Mouse (Mus musculus): ENCODE results near the gene Tec. TPM values are rescaled to one million over a fixed set of nuclear protein-coding genes. Genes with fewer than 3 reads are reported as not detected.
A peak's percentile ranks its signal among the peaks of the same experiment; 100 is the strongest.

Tec gene
- polyA plus RNA-seq, 1 experiment from 2014 or later = 3.3 TPM

DNA sequence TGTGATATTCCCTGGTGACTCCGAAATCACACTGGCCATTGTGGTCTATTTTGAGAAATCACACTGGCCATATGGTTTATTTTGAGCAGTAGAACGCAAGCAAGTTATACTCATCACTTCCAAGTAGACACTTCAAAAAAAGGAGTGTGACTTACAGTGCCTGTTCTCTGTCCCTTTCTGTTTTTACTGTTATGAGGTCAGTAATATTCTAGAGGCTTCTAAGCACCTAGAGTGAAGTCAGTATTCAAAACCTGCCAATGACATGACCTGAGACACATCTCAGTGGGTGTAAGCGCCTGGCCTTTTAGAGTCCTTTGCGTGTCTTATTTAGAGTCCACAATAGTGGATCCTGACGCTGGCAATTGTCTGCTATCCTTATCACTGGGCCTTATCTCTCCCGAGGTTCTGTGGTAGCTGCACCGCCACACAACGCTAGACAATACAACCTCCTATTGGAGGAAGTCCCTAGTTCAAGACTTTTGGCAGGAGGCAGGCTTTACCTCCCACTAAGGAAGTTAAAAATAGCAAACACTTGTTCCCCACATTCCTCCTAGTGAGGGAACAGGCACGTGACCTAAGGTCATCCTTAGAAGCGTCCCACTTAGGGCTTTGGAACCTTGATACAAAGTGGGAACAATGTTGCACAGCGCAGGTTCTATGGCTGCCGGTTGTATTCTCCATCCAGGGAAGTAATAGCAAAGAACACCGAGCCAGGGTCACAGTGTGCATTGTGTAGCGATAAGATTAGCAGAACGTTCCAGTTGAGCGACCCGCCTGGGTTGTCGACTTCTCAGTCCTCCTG, 28.4 kb upstream of the Tec start:
- WGBS = 69% methylated on average over 18 of the region's 18 CpGs
- H3K36me3 ChIP-seq (ENCODE audit: control insufficient read depth, insufficient read depth, low read length) = no peaks in the 10 kb centered on the region
- H3K27me3 ChIP-seq (ENCODE audit: control insufficient read depth, insufficient read depth, low read length) = no peaks in the 10 kb centered on the region
- H3K4me1 ChIP-seq (ENCODE audit: control insufficient read depth, insufficient read depth, low read length) = no peaks in the 10 kb centered on the region
- H3K9me3 ChIP-seq (ENCODE audit: control insufficient read depth, low read length) = no peaks in the 10 kb centered on the region
- ATAC-seq (ENCODE audit: low FRiP score) (no peak), DNase-seq (ENCODE audit: low spot score, missing footprints) (no peak)
- no peak overlapping the region for H3K4me3 ChIP-seq (ENCODE audit: low read depth, low read length)
- H3K27ac ChIP-seq (ENCODE audit: low read depth, low read length) = no peak overlapping the region
- no peak overlapping the region for H3K4me2 ChIP-seq
- no peak overlapping the region for H3K9ac ChIP-seq (ENCODE audit: low read length)

DNA sequence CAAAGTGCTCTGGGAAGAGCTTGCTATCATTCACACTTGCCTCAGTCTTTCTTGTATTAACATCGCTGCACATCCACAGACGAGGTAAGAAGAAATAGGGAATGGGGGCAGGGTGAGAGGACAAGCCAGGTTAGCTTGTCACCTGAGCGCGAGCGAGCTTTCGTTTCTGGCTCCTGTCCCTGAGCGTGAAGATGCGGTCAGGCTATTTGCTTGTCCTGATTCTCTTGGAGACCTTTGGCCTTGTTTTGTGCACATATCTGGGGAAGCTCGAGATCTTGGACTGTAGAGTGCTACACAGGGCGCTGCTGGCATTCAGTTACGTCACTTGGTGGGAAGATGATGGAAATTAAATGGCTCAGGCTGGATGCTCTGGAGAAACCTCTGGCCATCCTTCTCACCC, 27.0 kb upstream of the Tec start:
- no peak overlapping the region for H3K9ac ChIP-seq (ENCODE audit: low read length)

DNA sequence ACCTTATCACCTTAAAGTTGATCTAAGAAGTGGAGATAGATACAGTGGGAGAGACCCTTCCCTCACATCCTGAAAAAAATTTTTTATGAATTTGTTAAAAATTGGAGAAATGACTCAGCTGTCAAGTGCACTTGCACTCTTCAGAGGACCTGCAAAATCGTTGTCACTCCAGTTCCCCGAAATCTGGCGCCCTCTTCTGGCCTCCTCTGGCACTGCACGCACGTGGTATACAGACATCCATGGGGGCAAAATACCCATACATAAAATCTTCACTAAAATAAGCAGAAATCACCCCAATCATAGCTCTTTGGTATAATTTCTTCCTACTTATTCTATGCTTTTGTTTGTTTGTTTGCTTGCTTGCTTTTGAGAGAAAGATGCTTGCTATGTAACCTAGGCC, 25.7 kb upstream of the Tec start:
- WGBS = 58% methylated on average over 5 of the region's 5 CpGs
- Histone ChIP-seq H3K27ac (ENCODE audit: low read depth, low read length) (no peak overlapping the region), H3K4me3 (ENCODE audit: low read depth, low read length) (no peak overlapping the region), H3K9me3 (ENCODE audit: control insufficient read depth, low read length) (no peaks in the 10 kb centered on the region), H3K4me2 (no peak overlapping the region), H3K9ac (ENCODE audit: low read length) (no peak overlapping the region), H3K36me3 (ENCODE audit: control insufficient read depth, insufficient read depth, low read length) (no peaks in the 10 kb centered on the region), H3K4me1 (ENCODE audit: control insufficient read depth, insufficient read depth, low read length) (no peaks in the 10 kb centered on the region), H3K27me3 (ENCODE audit: control insufficient read depth, insufficient read depth, low read length) (no peaks in the 10 kb centered on the region)
- ATAC-seq (ENCODE audit: low FRiP score) (no peak), DNase-seq (ENCODE audit: low spot score, missing footprints) (peak; percentile 89)

More for the DNA sequence above, 27.0 kb upstream of the Tec start:
- H3K27me3 ChIP-seq (ENCODE audit: control insufficient read depth, insufficient read depth, low read length) = no peaks in the 10 kb centered on the region
- DNase-seq (ENCODE audit: low spot score, missing footprints) (no peak), ATAC-seq (ENCODE audit: low FRiP score) (no peak)
- no peaks in the 10 kb centered on the region for H3K4me1 ChIP-seq (ENCODE audit: control insufficient read depth, insufficient read depth, low read length)
- WGBS = 93% methylated on average over 11 of the region's 11 CpGs
- H3K4me2 ChIP-seq = no peak overlapping the region
- H3K27ac ChIP-seq (ENCODE audit: low read depth, low read length) = no peak overlapping the region
- H3K4me3 ChIP-seq (ENCODE audit: low read depth, low read length) = no peak overlapping the region
- H3K36me3 ChIP-seq (ENCODE audit: control insufficient read depth, insufficient read depth, low read length) = no peaks in the 10 kb centered on the region
- no peaks in the 10 kb centered on the region for H3K9me3 ChIP-seq (ENCODE audit: control insufficient read depth, low read length)

DNA sequence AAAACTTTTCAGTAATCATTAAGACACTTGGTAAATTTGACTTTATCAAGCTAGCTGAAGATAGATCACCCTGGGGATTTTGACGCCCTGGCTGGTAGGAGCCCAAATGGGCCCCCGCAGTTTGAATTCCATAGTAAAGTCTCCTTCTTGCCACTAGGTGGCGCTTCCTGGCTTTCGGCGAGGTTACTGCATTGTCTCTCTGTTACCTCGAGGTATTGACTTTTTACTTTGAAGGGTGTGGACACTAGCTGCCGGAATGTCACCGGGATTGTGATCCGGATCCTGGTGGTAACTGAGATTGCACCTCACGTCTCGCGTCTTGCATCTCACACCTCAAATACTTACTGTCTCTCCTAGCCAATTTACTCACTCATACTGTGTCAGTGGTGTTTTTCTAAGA, 23.3 kb upstream of the Tec start:
- no peak overlapping the region for H3K4me2 ChIP-seq
- no peaks in the 10 kb centered on the region for H3K36me3 ChIP-seq (ENCODE audit: control insufficient read depth, insufficient read depth, low read length)
- H3K27ac ChIP-seq (ENCODE audit: low read depth, low read length) = no peak overlapping the region
- peak; percentile 95 for DNase-seq (ENCODE audit: low spot score, missing footprints)
- H3K4me3 ChIP-seq (ENCODE audit: low read depth, low read length) = no peak overlapping the region
- H3K4me1 ChIP-seq (ENCODE audit: control insufficient read depth, insufficient read depth, low read length) = no peaks in the 10 kb centered on the region
- ATAC-seq (ENCODE audit: low FRiP score) = peak; percentile 75
- WGBS = 5% methylated on average over 12 of the region's 12 CpGs
- no peak overlapping the region for H3K9ac ChIP-seq (ENCODE audit: low read length)
- H3K9me3 ChIP-seq (ENCODE audit: control insufficient read depth, low read length) = no peaks in the 10 kb centered on the region
- H3K27me3 ChIP-seq (ENCODE audit: control insufficient read depth, insufficient read depth, low read length) = no peaks in the 10 kb centered on the region

DNA sequence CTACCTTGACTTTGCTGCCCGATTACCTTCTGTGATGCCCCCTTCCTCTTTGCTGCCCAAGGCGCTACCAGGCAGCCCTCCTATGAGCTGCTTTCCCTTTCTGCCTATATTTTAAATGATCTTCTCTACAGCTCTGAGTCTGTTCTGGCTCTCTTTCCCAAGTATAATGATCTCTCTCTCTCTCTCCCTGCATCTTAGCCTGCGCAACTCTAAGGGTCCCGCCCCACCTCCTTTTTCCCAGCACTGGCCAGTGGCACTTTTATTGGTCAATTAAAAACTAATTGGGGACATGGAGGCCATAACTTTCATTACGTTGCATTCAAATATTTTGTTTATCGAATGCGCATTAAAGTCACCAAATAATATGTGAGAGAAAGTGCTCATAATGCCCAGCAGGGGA, 20.0 kb upstream of the Tec start:
- H3K9me3 ChIP-seq (ENCODE audit: control insufficient read depth, low read length) = no peaks in the 10 kb centered on the region
- 93% methylated on average over 7 of the region's 7 CpGs for WGBS
- H3K4me1 ChIP-seq (ENCODE audit: control insufficient read depth, insufficient read depth, low read length) = no peaks in the 10 kb centered on the region
- ATAC-seq (ENCODE audit: low FRiP score) (no peak), DNase-seq (ENCODE audit: low spot score, missing footprints) (no peak)
- H3K27me3 ChIP-seq (ENCODE audit: control insufficient read depth, insufficient read depth, low read length) = no peaks in the 10 kb centered on the region
- H3K4me3 ChIP-seq (ENCODE audit: low read depth, low read length) = no peak overlapping the region
- H3K4me2 ChIP-seq = no peak overlapping the region
- no peaks in the 10 kb centered on the region for H3K36me3 ChIP-seq (ENCODE audit: control insufficient read depth, insufficient read depth, low read length)
- no peak overlapping the region for H3K27ac ChIP-seq (ENCODE audit: low read depth, low read length)
- no peak overlapping the region for H3K9ac ChIP-seq (ENCODE audit: low read length)

DNA sequence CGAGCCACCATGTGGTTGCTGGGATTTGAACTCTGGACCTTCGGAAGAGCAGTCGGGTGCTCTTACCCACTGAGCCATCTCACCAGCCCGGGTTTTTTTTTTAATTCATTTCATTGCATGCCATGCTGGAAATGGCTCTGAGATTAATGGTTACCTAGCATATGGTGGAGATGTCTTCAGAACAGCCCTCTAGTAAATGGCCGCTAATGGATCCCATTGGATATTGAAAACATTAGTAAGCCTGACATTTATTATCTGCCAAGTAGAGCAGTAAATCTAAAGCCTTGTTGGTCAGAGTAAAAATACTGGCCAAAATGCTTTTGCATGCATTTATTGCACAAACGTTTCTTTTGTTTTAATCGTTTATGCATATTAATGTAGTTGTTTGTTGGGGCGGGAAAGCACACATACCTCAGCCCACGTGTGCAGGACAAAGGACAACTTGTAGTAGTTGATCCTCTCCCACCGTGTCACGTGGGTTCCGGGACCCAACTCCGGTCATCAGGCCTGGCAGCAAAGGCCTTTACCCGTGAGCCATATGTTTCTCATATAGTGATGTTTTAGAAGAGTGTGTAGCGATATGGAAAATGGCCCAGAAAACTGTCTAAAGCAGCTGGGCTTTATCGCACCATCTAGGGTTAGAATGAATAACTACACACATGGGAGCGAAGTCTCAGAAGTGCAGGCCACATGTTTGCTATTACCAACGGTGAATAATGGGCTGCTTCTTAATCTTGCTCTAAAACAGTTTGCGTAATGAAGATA, 18.4 kb upstream of the Tec start:
- no peaks in the 10 kb centered on the region for H3K4me1 ChIP-seq (ENCODE audit: control insufficient read depth, insufficient read depth, low read length)
- no peaks in the 10 kb centered on the region for H3K36me3 ChIP-seq (ENCODE audit: control insufficient read depth, insufficient read depth, low read length)
- no peak overlapping the region for H3K4me3 ChIP-seq (ENCODE audit: low read depth, low read length)
- H3K9me3 ChIP-seq (ENCODE audit: control insufficient read depth, low read length) = no peaks in the 10 kb centered on the region
- no peak overlapping the region for H3K9ac ChIP-seq (ENCODE audit: low read length)
- H3K4me2 ChIP-seq = no peak overlapping the region
- no peaks in the 10 kb centered on the region for H3K27me3 ChIP-seq (ENCODE audit: control insufficient read depth, insufficient read depth, low read length)
- H3K27ac ChIP-seq (ENCODE audit: low read depth, low read length) = no peak overlapping the region
- ATAC-seq (ENCODE audit: low FRiP score) (no peak), DNase-seq (ENCODE audit: low spot score, missing footprints) (no peak)
- 92% methylated on average over 18 of the region's 19 CpGs for WGBS

DNA sequence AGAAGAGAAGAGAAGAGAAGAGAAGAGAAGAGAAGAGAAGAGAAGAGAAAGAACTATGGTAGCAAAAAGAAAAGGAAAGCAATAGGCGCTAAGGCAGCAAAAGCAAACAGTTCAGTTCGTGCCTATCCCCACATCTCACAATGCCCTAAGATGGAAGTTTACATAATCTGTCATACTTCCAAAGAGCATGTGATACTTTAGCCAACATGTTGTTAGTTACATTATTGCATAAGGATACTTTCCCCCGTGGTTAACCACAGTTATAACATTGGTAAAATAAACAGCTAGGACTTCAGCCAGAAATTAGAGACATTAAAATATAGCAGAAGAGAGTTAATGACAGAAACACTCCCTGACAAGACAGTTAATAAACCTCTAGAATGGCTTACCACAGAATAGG, 15.4 kb upstream of the Tec start:
- no peak for ATAC-seq (ENCODE audit: low FRiP score)
- H3K27me3 ChIP-seq (ENCODE audit: control insufficient read depth, insufficient read depth, low read length) = no peaks in the 10 kb centered on the region
- WGBS = 90% methylated on average over 3 of the region's 3 CpGs

DNA sequence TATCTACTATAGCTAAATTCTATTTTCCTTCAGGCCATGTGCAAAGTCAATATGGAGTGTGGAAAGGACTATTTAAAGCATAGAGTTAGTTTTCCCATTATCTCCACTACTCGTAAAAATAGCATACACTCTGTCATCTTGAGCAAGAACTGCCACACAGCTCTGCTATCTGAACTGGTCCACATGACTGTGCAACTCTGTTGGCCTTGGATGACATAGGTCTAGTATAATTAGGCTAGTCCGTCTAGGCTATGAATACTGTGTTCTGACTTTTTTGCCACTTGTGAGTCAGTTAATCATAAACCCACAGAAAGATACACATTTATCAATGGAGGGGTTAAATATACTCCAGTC, 14.1 kb upstream of the Tec start:
- ATAC-seq (ENCODE audit: low FRiP score) = no peak
- no peak overlapping the region for H3K9ac ChIP-seq (ENCODE audit: low read length)
- H3K4me3 ChIP-seq (ENCODE audit: low read depth, low read length) = no peak overlapping the region
- H3K36me3 ChIP-seq (ENCODE audit: control insufficient read depth, insufficient read depth, low read length) = no peaks in the 10 kb centered on the region
- no peak overlapping the region for H3K27ac ChIP-seq (ENCODE audit: low read depth, low read length)
- H3K27me3 ChIP-seq (ENCODE audit: control insufficient read depth, insufficient read depth, low read length) = no peaks in the 10 kb centered on the region
- no peak for DNase-seq (ENCODE audit: low spot score, missing footprints)
- H3K4me1 ChIP-seq (ENCODE audit: control insufficient read depth, insufficient read depth, low read length) = no peaks in the 10 kb centered on the region
- H3K9me3 ChIP-seq (ENCODE audit: control insufficient read depth, low read length) = no peaks in the 10 kb centered on the region
- WGBS = 78% methylated on average over 2 of the region's 2 CpGs
- H3K4me2 ChIP-seq = no peak overlapping the region

More for the DNA sequence above, 15.4 kb upstream of the Tec start:
- H3K9ac ChIP-seq (ENCODE audit: low read length) = no peak overlapping the region
- H3K27ac ChIP-seq (ENCODE audit: low read depth, low read length) = no peak overlapping the region
- H3K4me2 ChIP-seq = no peak overlapping the region
- H3K4me3 ChIP-seq (ENCODE audit: low read depth, low read length) = no peak overlapping the region
- no peaks in the 10 kb centered on the region for H3K36me3 ChIP-seq (ENCODE audit: control insufficient read depth, insufficient read depth, low read length)
- no peak for DNase-seq (ENCODE audit: low spot score, missing footprints)
- H3K4me1 ChIP-seq (ENCODE audit: control insufficient read depth, insufficient read depth, low read length) = no peaks in the 10 kb centered on the region
- H3K9me3 ChIP-seq (ENCODE audit: control insufficient read depth, low read length) = no peaks in the 10 kb centered on the region

DNA sequence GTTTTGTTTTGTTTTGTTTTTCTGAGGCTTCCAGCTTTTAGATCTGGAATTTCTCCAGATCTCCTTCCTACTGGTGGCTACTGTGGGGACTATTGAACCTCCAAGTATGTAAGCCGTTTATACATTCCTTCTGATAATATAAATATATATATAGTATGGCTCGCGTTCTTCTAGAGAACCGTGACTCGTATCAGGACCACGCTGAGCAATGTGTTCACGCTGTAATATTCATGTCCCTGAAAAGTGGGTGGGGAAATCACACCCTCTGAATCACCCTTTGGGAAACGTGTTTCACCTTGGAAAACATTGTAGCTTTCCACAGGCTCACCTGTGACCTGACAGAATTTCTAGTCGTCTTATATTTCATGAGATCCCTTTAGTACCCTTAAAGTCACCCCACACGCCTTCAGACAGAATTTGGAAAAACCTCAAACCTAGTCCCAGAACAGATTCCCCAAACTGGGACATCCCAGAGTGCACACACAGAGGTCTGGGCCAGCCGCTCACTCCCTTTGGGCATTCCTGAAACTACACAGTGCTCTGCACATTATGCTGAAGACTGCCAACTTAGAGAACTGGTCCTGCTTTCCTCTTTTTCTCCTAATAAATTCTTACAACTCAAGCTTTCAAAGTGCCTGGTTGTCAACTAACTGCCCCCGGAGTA, 13.6 kb upstream of the Tec start:
- H3K4me1 ChIP-seq (ENCODE audit: control insufficient read depth, insufficient read depth, low read length) = no peaks in the 10 kb centered on the region
- DNase-seq (ENCODE audit: low spot score, missing footprints) = no peak
- no peak overlapping the region for H3K9ac ChIP-seq (ENCODE audit: low read length)
- WGBS = 86% methylated on average over 12 of the region's 12 CpGs
- H3K27ac ChIP-seq (ENCODE audit: low read depth, low read length) = no peak overlapping the region
- ATAC-seq (ENCODE audit: low FRiP score) = no peak
- H3K9me3 ChIP-seq (ENCODE audit: control insufficient read depth, low read length) = no peaks in the 10 kb centered on the region
- no peaks in the 10 kb centered on the region for H3K36me3 ChIP-seq (ENCODE audit: control insufficient read depth, insufficient read depth, low read length)
- H3K4me2 ChIP-seq = no peak overlapping the region
- no peaks in the 10 kb centered on the region for H3K27me3 ChIP-seq (ENCODE audit: control insufficient read depth, insufficient read depth, low read length)
- H3K4me3 ChIP-seq (ENCODE audit: low read depth, low read length) = no peak overlapping the region
